Mouse (Mus musculus) cerebellum, adult 2 months (tissue): Measurements from ENCODE around the gene Pigv. TPM values are rescaled to one million over a fixed set of nuclear protein-coding genes. Genes with fewer than 3 reads are reported as not detected.

ENCODE experiments used
- DNase-seq, 2 experiments: peaks; one replicate each; pipeline ENCODE4 v3.0.0; 2021
- H3K27ac ChIP-seq: fragments of 200-500 bp; 2 replicates; pipeline ENCODE4 v1.5.1; 2012; ENCODE audit warnings: low read length, control low read depth, inconsistent platforms; ENCODE audit not compliant: insufficient read depth
- H3K27me3 ChIP-seq: fragments of 200-500 bp; 2 replicates; pipeline ENCODE4 v1.6.1; 2012; ENCODE audit warnings: inconsistent platforms, mild to moderate bottlenecking, low read length, moderate library complexity; ENCODE audit not compliant: control insufficient read depth, insufficient read depth
- H3K4me1 ChIP-seq: fragments of 200-500 bp; 2 replicates; pipeline ENCODE4 v1.6.1; 2011; ENCODE audit warnings: low read length; ENCODE audit not compliant: control insufficient read depth, insufficient read depth
- H3K4me3 ChIP-seq: fragments of 200-500 bp; replicated peaks from 2 replicates; pipeline ENCODE3; 2011; ENCODE audit warnings: mild to moderate bottlenecking, low read depth, low read length, control low read depth; ENCODE audit not compliant: insufficient read depth
- CTCF ChIP-seq: fragments of 200-500 bp; IDR thresholded peaks from 2 replicates; pipeline ENCODE4 v1.5.1; 2011; ENCODE audit warnings: low read depth, mild to moderate bottlenecking, control low read depth, low read length, moderate library complexity, borderline replicate concordance; ENCODE audit not compliant: insufficient read depth
- POLR2A ChIP-seq: fragments of 200-500 bp; IDR thresholded peaks from 2 replicates; pipeline ENCODE4 v1.6.1; 2011; ENCODE audit warnings: low read length, control low read depth, borderline replicate concordance; ENCODE audit not compliant: insufficient read depth
- WGBS: fragments of 180-500 bp; shearing (Covaris S2); methylation state at CpG from one replicate; pipeline ENCODE4 v1.1.7; 2018; 5-methylcytosine and 5-hydroxymethylcytosine counted together
- polyA plus RNA-seq: library from polyadenylated mRNA; depleted of rRNA; stranded (reverse); fragments of >200 nt; gene quantifications from 2 replicates; pipeline ENCODE4 v1.2.3, GENCODE M21; 2012; rRNA removed

Pigv gene
- 10.8 and 11.1 TPM in 2 replicates for polyA plus RNA-seq

DNA sequence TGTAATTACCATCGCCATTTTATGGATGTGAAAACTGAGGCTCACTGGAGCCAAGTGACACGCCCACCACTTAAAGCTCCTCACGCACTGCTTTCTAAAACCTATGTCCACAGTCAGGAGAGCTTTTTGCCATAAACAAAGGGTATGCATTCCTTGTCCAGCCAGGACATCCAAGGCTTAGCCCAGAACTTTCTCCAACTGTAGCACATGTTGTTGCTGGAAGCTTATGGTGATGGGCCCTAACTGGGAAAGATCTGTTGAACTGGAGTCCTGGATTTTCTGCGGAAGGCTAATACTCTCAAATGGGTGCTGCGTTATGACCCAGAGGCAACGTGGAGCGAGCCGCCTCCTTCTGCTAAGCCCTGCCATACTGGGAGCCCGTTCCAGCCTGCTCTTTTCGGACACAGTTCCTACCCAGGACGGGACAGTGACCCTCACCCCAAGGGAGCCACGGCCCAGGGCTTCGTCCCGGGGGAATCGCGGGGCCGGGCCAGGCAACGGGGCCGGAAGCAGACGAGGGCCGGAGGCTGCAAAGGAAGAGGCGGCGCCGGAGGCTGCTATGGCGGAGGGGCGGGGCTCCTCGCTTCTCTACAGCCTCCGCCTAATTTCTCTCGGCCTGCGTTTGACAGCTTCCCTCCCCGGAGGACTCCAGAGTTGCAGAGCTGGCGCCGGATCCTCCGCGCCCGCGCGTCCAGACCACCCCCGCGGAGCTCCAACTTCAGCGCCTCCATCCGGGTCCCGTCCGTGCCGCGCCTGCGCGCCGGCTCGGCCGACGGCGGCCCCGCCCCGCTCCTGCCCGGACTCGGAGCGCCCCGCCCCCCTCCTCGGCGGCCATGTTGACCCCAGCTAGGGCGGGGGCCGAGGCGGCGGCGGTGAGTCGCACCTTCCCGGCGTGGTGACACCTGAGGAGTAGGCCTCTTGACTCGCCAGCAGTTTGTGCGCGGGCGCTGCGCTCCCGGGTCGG is at the start of gene Pigv:
Pigv (minus strand) TSS at position 767 of the 964 bp plus-strand sequence.
- TF ChIP-seq CTCF: no peak
- TF ChIP-seq POLR2A: peak; percentile 41
- Histone ChIP-seq H3K4me1 (peaks cover 8% of the 10 kb centered on the region; the same call in 1 of the 2 replicates), H3K27ac (peak within 1 kb of the TSS; percentile 96), H3K27me3 (no peaks in the 10 kb centered on the region), H3K4me3 (peak within 1 kb of the TSS; percentile 94)
- under 1% methylated on average over 76 of the region's 76 CpGs for WGBS
- peak; percentile 93 to 96 for DNase-seq

DNA sequence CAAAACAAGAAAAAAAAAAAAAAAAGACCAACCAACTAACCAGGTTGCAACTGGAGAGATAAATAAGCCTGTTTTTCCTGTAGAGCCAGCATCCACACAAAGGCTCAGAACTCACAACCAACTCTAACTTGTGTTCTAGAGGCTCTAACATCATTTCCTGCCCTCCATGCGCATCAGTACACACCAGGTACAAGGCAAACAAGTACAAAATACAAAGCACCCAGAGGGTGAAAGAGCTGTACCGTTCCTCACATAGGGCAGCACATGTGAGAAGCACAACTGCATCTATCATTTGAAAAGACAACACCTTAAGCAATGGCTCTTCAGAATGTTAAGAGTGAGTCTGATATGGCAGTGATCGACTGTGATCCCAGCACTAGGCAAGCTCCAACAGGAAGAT is 47.3 kb upstream of the Pigv start:
- Histone ChIP-seq H3K27ac (no peak overlapping the region), H3K4me3 (no peak overlapping the region), H3K27me3 (no peaks in the 10 kb centered on the region), H3K4me1 (peaks cover 4% of the 10 kb centered on the region; the same call in 1 of the 2 replicates)
- WGBS: 84% methylated on average over 3 of the region's 3 CpGs
- DNase-seq: no peak
- TF ChIP-seq POLR2A: no peak
- TF ChIP-seq CTCF: no peak

DNA sequence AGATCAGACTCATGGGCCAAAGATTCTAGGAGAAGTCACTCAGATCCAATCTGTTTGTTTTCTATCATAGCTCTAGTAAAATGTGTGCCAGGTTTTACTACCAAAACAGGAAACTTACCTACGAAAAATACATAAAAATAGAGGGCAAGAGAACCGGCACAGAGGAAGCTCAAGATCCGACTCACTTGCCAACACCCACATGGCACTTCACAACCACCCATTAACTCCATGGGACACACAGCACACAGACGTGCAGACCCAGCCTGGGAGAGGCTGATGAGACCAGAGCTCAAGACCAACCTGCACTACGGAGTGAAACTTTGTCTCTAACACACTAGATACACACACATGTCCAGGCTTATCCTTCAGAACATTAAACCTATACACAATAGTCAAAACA is 40.3 kb upstream of the Pigv start:
- no peak for TF ChIP-seq POLR2A
- TF ChIP-seq CTCF: no peak
- Histone ChIP-seq H3K4me3 (no peak overlapping the region), H3K27me3 (no peaks in the 10 kb centered on the region), H3K4me1 (peaks cover 10% of the 10 kb centered on the region), H3K27ac (no peak overlapping the region)
- DNase-seq: no peak
- WGBS: 29% methylated on average over 5 of the region's 5 CpGs

DNA sequence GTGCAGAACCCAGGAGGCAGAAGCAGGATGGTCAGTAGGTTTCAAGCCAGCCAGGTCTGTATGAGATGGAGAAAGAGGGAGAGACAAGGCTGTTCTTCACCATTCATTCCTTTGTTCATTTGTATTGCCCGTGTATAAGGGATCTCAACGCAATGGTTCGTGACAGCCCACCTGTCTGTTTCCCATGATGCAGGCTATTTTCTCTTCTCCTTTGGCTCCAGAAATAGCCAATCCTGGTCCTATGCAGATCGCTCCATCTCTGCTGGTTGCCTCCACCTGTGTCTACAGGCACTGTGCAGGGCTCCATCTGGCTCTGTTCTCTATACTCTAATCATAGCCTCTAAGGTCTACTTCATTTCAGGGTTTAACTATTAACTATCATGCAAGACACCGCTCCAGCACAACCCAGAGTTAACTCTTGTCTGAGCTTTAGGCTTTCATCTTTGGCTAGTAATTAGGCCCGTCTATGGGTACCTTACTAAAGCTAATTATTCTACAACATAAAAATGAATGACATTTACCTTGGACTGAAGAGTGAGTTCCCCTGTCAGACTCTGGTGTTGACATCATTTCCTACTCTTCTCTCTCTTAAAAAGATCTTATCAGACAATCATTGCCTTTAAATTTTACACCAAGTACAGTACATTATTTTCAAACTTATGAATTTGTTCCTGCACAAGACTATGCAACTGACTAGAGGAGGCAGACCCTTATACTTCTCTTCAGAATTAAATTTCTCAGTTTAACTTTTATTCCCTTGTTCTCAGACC is 39.0 kb upstream of the Pigv start:
- Histone ChIP-seq H3K4me1 (peaks cover 21% of the 10 kb centered on the region), H3K27ac (peak overlapping the region; percentile 79), H3K4me3 (no peak overlapping the region), H3K27me3 (no peaks in the 10 kb centered on the region)
- WGBS: 14% methylated on average over 6 of the region's 6 CpGs
- DNase-seq: peak; percentile 62 to 79
- TF ChIP-seq CTCF (no peak), POLR2A (no peak)

DNA sequence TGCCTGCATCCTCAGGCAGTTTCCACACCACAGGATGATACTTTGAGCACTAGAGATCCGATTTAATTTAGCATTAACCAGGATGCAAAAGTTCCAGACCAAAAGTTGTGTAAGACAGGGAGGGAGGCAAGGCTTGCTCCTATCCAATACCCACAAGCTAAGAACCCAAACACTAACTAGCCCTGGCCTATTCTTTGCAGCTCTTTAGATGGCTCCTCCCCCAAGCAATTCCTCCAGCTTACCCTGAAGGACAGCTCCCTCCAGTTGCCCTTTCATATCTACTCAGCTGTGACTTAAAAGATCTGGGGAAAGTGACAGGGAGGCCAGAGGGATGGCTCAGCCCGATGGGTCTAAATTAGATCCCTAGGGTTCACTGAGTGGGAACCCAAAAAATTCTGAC is 36.9 kb upstream of the Pigv start:
- 21% methylated on average over 2 of the region's 2 CpGs for WGBS
- Histone ChIP-seq H3K27ac (no peak overlapping the region), H3K4me1 (peaks cover 34% of the 10 kb centered on the region), H3K4me3 (no peak overlapping the region), H3K27me3 (no peaks in the 10 kb centered on the region)
- TF ChIP-seq POLR2A (no peak), CTCF (no peak)
- DNase-seq: no peak

DNA sequence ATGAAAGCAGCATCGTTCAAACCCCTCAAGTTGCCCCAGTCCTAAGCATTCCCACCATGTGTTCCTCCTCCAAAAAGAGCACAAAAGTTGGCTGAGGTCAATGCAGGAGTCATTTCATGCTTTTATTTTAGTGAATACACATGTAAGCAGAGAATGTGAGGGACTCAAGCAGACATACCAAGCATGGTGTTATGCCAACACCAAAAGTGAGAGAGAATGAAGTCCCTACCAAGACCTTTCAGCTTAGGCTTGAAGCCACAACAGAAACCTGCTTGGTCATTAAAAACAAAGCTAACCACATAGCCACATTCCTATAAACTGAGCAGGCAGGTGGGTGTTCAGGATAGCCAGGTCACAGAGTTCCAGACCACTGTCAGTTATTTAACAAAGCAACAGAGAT is 35.0 kb upstream of the Pigv start:
- Histone ChIP-seq H3K4me3 (no peak overlapping the region), H3K4me1 (peaks cover 31% of the 10 kb centered on the region), H3K27me3 (no peaks in the 10 kb centered on the region), H3K27ac (peak overlapping the region; percentile 82; the same call in 1 of the 2 replicates)
- DNase-seq: no peak
- TF ChIP-seq CTCF (no peak), POLR2A (no peak)
- WGBS: 11% methylated on average over 1 of the region's 1 CpGs

DNA sequence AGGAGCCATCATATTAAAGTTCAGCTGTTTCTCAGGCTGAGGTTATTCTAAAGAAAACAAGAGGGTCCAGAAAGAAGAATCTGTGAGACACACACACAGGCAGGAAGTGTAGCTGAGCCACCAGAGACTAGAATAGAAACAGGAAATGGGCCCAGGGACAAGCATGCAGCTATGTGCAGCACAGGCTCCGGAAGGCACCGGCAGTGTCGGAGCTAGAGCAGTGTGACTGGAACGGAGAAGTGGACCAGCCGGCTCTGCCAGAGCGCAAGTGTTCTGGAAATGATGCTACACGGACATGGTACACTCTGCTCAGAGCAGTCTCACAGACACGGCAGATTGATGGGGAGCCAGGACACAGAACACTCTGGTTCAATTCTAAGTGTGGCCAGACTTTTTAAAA is 34.5 kb upstream of the Pigv start:
- DNase-seq: peak; percentile 76 to 86
- peak; percentile 20; the same call in 1 of the 2 replicates for TF ChIP-seq POLR2A
- TF ChIP-seq CTCF: no peak
- H3K27me3 ChIP-seq: no peaks in the 10 kb centered on the region
- peak overlapping the region; percentile 82; the same call in 1 of the 2 replicates for H3K27ac ChIP-seq
- no peak overlapping the region for H3K4me3 ChIP-seq
- WGBS: 1% methylated on average over 8 of the region's 8 CpGs
- peaks cover 31% of the 10 kb centered on the region for H3K4me1 ChIP-seq
